Mouse (Mus musculus) gastrocnemius, adult 18-20 months (tissue): Measurements from ENCODE around the gene Mical2. TPM values are rescaled to one million over a fixed set of nuclear protein-coding genes. Genes with fewer than 3 reads are reported as not detected.

Experiments used
- DNase-seq: peaks from one replicate; pipeline ENCODE4 v3.0.0; 2021; ENCODE audit warnings: low spot score
- total RNA-seq, 2 experiments: library from RNA; stranded (reverse); gene quantifications; 2 replicates each; pipeline ENCODE4 v1.2.3; 2021

Mical2 gene
- total RNA-seq, 2 experiments from 2014 or later: 166 to 180 TPM

- DNase-seq: no peak
These were observed 127.4 kb downstream of the Mical2 start for GRCm38 (mm10) chr7:112353011-112353410.

- no peak for DNase-seq
These were observed 128.3 kb downstream of the Mical2 start for GRCm38 (mm10) chr7:112353939-112354338.

GRCm38 (mm10) chr7:112354503-112354951, 128.9 kb downstream of the Mical2 start:
- DNase-seq: no peak

- DNase-seq: no peak
These were observed 133.9 kb downstream of the Mical2 start for GRCm38 (mm10) chr7:112359594-112359993.

- DNase-seq: no peak
These were observed 137.0 kb downstream of the Mical2 start for GRCm38 (mm10) chr7:112362574-112363200.

GRCm38 (mm10) chr7:112365864-112366263, 140.2 kb downstream of the Mical2 start:
- no peak for DNase-seq

- peak; percentile 86 for DNase-seq
These were observed 143.4 kb downstream of the Mical2 start for GRCm38 (mm10) chr7:112369046-112369445.

GRCm38 (mm10) chr7:112369977-112370376, 144.3 kb downstream of the Mical2 start:
- no peak for DNase-seq

- DNase-seq: no peak
These were observed 145.7 kb downstream of the Mical2 start for GRCm38 (mm10) chr7:112371387-112371786.

- DNase-seq: no peak
These were observed 148.4 kb downstream of the Mical2 start for GRCm38 (mm10) chr7:112374035-112374434.

GRCm38 (mm10) chr7:112375062-112375461, 149.4 kb downstream of the Mical2 start:
- no peak for DNase-seq

GRCm38 (mm10) chr7:112375900-112376299, 150.2 kb downstream of the Mical2 start:
- no peak for DNase-seq

GRCm38 (mm10) chr7:112376611-112377010, 151.0 kb downstream of the Mical2 start:
- no peak for DNase-seq

- peak; percentile 68 for DNase-seq
These were observed 151.7 kb downstream of the Mical2 start for GRCm38 (mm10) chr7:112377314-112377713.

- DNase-seq: no peak
These were observed 152.4 kb downstream of the Mical2 start for GRCm38 (mm10) chr7:112378056-112378455.

- no peak for DNase-seq
These were observed 152.8 kb downstream of the Mical2 start for GRCm38 (mm10) chr7:112378476-112378875.

GRCm38 (mm10) chr7:112386521-112386920, 160.9 kb downstream of the Mical2 start:
- DNase-seq: no peak

- DNase-seq: no peak
These were observed 162.2 kb downstream of the Mical2 start for GRCm38 (mm10) chr7:112387876-112388275.

- DNase-seq: no peak
These were observed 162.8 kb downstream of the Mical2 start for GRCm38 (mm10) chr7:112388363-112388875.

GRCm38 (mm10) chr7:112389611-112390251, 164.1 kb downstream of the Mical2 start:
- DNase-seq: no peak

GRCm38 (mm10) chr7:112390252-112390936, 164.7 kb downstream of the Mical2 start:
- no peak for DNase-seq

GRCm38 (mm10) chr7:112390937-112391605, 165.4 kb downstream of the Mical2 start:
- DNase-seq: no peak
